Mouse (Mus musculus) heart, adult 2 months (tissue): ENCODE data around the gene Chrna4.

ENCODE experiments used
- CTCF ChIP-seq: fragments of 200-600 bp; IDR thresholded peaks from 2 replicates; pipeline ENCODE4 v1.8.1; 2022; ENCODE audit warnings: antibody characterized with exemption, mild to moderate bottlenecking, moderate library complexity
- EP300 ChIP-seq: fragments of 200-500 bp; IDR thresholded peaks from 2 replicates; pipeline ENCODE4 v1.6.1; 2011; ENCODE audit warnings: low read depth, low read length, control low read depth; ENCODE audit not compliant: insufficient read depth
- POLR2A ChIP-seq: fragments of 200-500 bp; IDR thresholded peaks from 2 replicates; pipeline ENCODE4 v1.6.1; 2011; ENCODE audit warnings: mild to moderate bottlenecking, low read depth, low read length, control low read depth; ENCODE audit not compliant: insufficient read depth

DNA sequence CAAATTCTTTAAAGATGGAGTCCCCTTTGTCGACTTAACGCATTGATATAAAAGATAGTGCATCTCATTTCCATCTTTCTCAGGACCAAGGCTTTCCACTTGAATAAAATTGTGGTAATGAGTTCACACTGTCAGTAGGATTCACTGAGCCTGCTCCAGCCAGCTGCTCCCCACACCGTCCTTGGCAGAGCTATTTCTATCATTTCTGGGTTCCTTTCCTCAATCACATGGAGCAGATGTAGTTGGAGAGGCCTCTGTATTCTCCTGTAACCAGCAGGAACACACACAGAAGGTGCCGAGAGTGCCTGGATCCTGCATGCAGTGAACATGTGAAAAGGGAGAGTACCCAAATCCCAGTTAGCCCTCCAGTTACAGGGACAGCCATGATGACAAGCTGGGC lies 53.0 kb downstream of the Chrna4 start:
- TF ChIP-seq POLR2A (no peak), CTCF (no peak), EP300 (no peak)
